In genomic region chr1:135892764-135893163, GRCm38 (mm10) we compare ENCODE assay signal across 22 mouse cellular contexts. TPM values are rescaled to one million over a fixed set of nuclear protein-coding genes. Genes with fewer than 3 reads are reported as not detected.
A peak's percentile ranks its signal among the peaks of the same experiment; 100 is the strongest.
DNase-seq lines count a peak whose midpoint lies in the region; ATAC-seq and TF ChIP-seq lines count a peak whose summit lies in the region.
"Had no signal": no experiment of that assay in that cellular context is flagged by ENCODE, and none has a peak within 500 bp of the region (broad histone marks: within the 10 kb centered on the region; RNA-seq: fewer than 3 reads in every experiment).

No protein-coding gene starts in this region.

- ATAC-seq in embryonic facial prominence, embryonic 13.5 days (ENCODE audit: insufficient number of reproducible peaks, insufficient read depth, low FRiP score, low TSS enrichment, low read depth): no peak
- ATAC-seq in embryonic facial prominence, embryonic 15.5 days (ENCODE audit: insufficient number of reproducible peaks, low FRiP score, low TSS enrichment, low read depth): no peak
- no peak for ATAC-seq in stomach, postnatal 0 days (ENCODE audit: low FRiP score, low TSS enrichment)
- ATAC-seq: forebrain, embryonic 14.5 days; forebrain, postnatal 0 days; hindbrain, embryonic 16.5 days; intestine, embryonic 15.5 days had no signal

- no peaks in the 10 kb centered on the region for H3K9me3 ChIP-seq in embryonic facial prominence, embryonic 13.5 days
- H3K9me3 ChIP-seq in embryonic facial prominence, embryonic 10.5 days: no peaks in the 10 kb centered on the region
- H3K9me3 ChIP-seq in CH12.LX (replicated peaks; ENCODE audit: low read length): no peaks in the 10 kb centered on the region
- no peaks in the 10 kb centered on the region for H3K9me3 ChIP-seq in embryonic facial prominence, embryonic 15.5 days (replicated peaks)
- H3K9me3 ChIP-seq in stomach, postnatal 0 days (ENCODE audit: control insufficient read depth, low read length): no peaks in the 10 kb centered on the region
- H3K9me3 ChIP-seq: hindbrain, embryonic 10.5 days; hindbrain, embryonic 13.5 days; intestine, embryonic 15.5 days had no signal

- H3K4me1 ChIP-seq in embryonic facial prominence, embryonic 13.5 days: peaks cover 6% of the 10 kb centered on the region; the same call in 1 of the 2 replicates
- peaks cover 14% of the 10 kb centered on the region; the same call in 1 of the 2 replicates for H3K4me1 ChIP-seq in embryonic facial prominence, embryonic 10.5 days
- peaks cover 0 to 2% of the 10 kb centered on the region in 2 experiments; a peak in 1 of 4 replicates for H3K4me1 ChIP-seq in CH12.LX (ENCODE audit: control insufficient read depth in 1 of 2, insufficient read depth in 2 of 2)
- H3K4me1 ChIP-seq in embryonic facial prominence, embryonic 15.5 days: 0 out of 2 replicates have a peak, but pooled peaks cover 14% of the 10 kb centered on the region
- 0 out of 2 replicates have a peak, but pooled peaks cover 2% of the 10 kb centered on the region for H3K4me1 ChIP-seq in stomach, postnatal 0 days (replicated peaks; ENCODE audit: control insufficient read depth, insufficient read depth)
- H3K4me1 ChIP-seq: intestine, embryonic 15.5 days had no signal

- H3K27ac ChIP-seq in embryonic facial prominence, embryonic 13.5 days: 0 out of 2 replicates have a peak overlapping the region, but pooled peaks have one; percentile 7
- H3K27ac ChIP-seq in embryonic facial prominence, embryonic 10.5 days (replicated peaks): no peak overlapping the region
- no peak overlapping the region for H3K27ac ChIP-seq in CH12.LX (ENCODE audit: insufficient read depth, low read depth)
- peak overlapping the region; percentile 68 for H3K27ac ChIP-seq in embryonic facial prominence, embryonic 15.5 days (replicated peaks)
- H3K27ac ChIP-seq in stomach, postnatal 0 days (replicated peaks): peak overlapping the region; percentile 30; the same call in 1 of the 2 replicates
- H3K27ac ChIP-seq: hindbrain, embryonic 10.5 days; hindbrain, embryonic 13.5 days; intestine, embryonic 15.5 days had no signal

- H3K4me2 ChIP-seq in embryonic facial prominence, embryonic 13.5 days: no peak overlapping the region
- no peak overlapping the region for H3K4me2 ChIP-seq in CH12.LX (ENCODE audit: insufficient read depth, low read depth, poor library complexity, severe bottlenecking)
- no peak overlapping the region for H3K4me2 ChIP-seq in embryonic facial prominence, embryonic 15.5 days (replicated peaks)
- no peak overlapping the region for H3K4me2 ChIP-seq in stomach, postnatal 0 days (replicated peaks; ENCODE audit: low read depth)
- H3K4me2 ChIP-seq: heart, embryonic 11.5 days; hindbrain, embryonic 13.5 days; intestine, embryonic 15.5 days had no signal

- H3K27me3 ChIP-seq in embryonic facial prominence, embryonic 13.5 days: no peaks in the 10 kb centered on the region
- peaks cover 6% of the 10 kb centered on the region; the same call in 1 of the 2 replicates for H3K27me3 ChIP-seq in embryonic facial prominence, embryonic 10.5 days (replicated peaks; ENCODE audit: low read depth, poor library complexity, severe bottlenecking)
- peaks cover 93% of the 10 kb centered on the region for H3K27me3 ChIP-seq in CH12.LX (replicated peaks)
- H3K27me3 ChIP-seq in embryonic facial prominence, embryonic 15.5 days: no peaks in the 10 kb centered on the region
- H3K27me3 ChIP-seq in stomach, postnatal 0 days (ENCODE audit: control insufficient read depth, insufficient read depth, low read length): no peaks in the 10 kb centered on the region
- H3K27me3 ChIP-seq: intestine, embryonic 15.5 days had no signal

- H3K79me2 ChIP-seq in CH12.LX (replicated peaks; ENCODE audit: control insufficient read depth, extremely low read depth, insufficient read depth, poor library complexity, severe bottlenecking): no peaks in the 10 kb centered on the region

- no peak for TF ChIP-seq EP300 in CH12.LX (IDR thresholded peaks at IDR 0.05; ENCODE audit: low read length)
- TF ChIP-seq EP300 in stomach, postnatal 0 days (optimal IDR thresholded peaks at IDR 0.05): no peak

- no peak overlapping the region for H3K9ac ChIP-seq in embryonic facial prominence, embryonic 13.5 days
- H3K9ac ChIP-seq in CH12.LX (ENCODE audit: insufficient read depth, low read depth): no peak overlapping the region
- no peak overlapping the region for H3K9ac ChIP-seq in embryonic facial prominence, embryonic 15.5 days
- no peak overlapping the region for H3K9ac ChIP-seq in stomach, postnatal 0 days (ENCODE audit: low read length)
- H3K9ac ChIP-seq: forebrain, postnatal 0 days; hindbrain, embryonic 13.5 days; intestine, embryonic 15.5 days had no signal

- dilution Hi-C loops in CH12.LX (cut with MboI; ENCODE audit: extremely low pct_ligation_motif_present, extremely low pct_unique_long_range_greater_than_20kb, low sequenced_read_pairs): no loop called here

- WGBS in embryonic facial prominence, embryonic 13.5 days: 74% methylated on average over 6 of the region's 6 CpGs
- WGBS in embryonic facial prominence, embryonic 10.5 days: 78% methylated on average over 6 of the region's 6 CpGs
- WGBS in embryonic facial prominence, embryonic 15.5 days: 69% methylated on average over 6 of the region's 6 CpGs
- 79% methylated on average over 6 of the region's 6 CpGs for WGBS in stomach, postnatal 0 days

- in situ Hi-C loops in CH12.LX (cut with MboI; ENCODE audit: low pct_ligation_motif_present, low pct_unique_long_range_greater_than_20kb, low sequenced_read_pairs): no loop called here

- no peak for TF ChIP-seq POLR2A in CH12.LX (IDR thresholded peaks at IDR 0.05; ENCODE audit: low read depth, low read length)

- DNase-seq in embryonic facial prominence, embryonic 10.5 days (ENCODE audit: low spot score): no peak
- DNase-seq in CH12.LX (ENCODE audit: extremely low read depth): no peak
- no peak for DNase-seq in stomach, postnatal 0 days (ENCODE audit: low spot score)
- no peak for DNase-seq in urinary bladder, postnatal 10 days (ENCODE audit: low spot score)
- DNase-seq in kidney, postnatal 25 days: no peak
- DNase-seq: adrenal gland, postnatal 10 days; adrenal gland, postnatal 36 days; forebrain, postnatal 0 days; gastrocnemius, postnatal 25 days; heart, postnatal 36 days had no signal

- no peak overlapping the region for H3K4me3 ChIP-seq in embryonic facial prominence, embryonic 13.5 days
- H3K4me3 ChIP-seq in embryonic facial prominence, embryonic 10.5 days: no peak overlapping the region
- H3K4me3 ChIP-seq in CH12.LX (replicated peaks in 1 of 3; ENCODE audit: low read depth in 2 of 3, low read length in 2 of 3, poor library complexity in 1 of 3): no peak overlapping the region
- H3K4me3 ChIP-seq in embryonic facial prominence, embryonic 15.5 days (replicated peaks): no peak overlapping the region
- H3K4me3 ChIP-seq in stomach, postnatal 0 days (ENCODE audit: low read depth, low read length): no peak overlapping the region
- H3K4me3 ChIP-seq: hindbrain, embryonic 10.5 days; hindbrain, embryonic 13.5 days; intestine, embryonic 15.5 days had no signal

- no peak for TF ChIP-seq RAD21 in CH12.LX (IDR thresholded peaks at IDR 0.05; ENCODE audit: low read depth, low read length)

- no peaks in the 10 kb centered on the region for H3K36me3 ChIP-seq in embryonic facial prominence, embryonic 13.5 days
- H3K36me3 ChIP-seq in embryonic facial prominence, embryonic 10.5 days (replicated peaks): no peaks in the 10 kb centered on the region
- H3K36me3 ChIP-seq in CH12.LX (replicated peaks in 1 of 2; ENCODE audit: control insufficient read depth in 1 of 2, insufficient read depth in 1 of 2, low read length in 1 of 2): no peaks in the 10 kb centered on the region
- no peaks in the 10 kb centered on the region for H3K36me3 ChIP-seq in embryonic facial prominence, embryonic 15.5 days
- no peaks in the 10 kb centered on the region for H3K36me3 ChIP-seq in stomach, postnatal 0 days (ENCODE audit: control insufficient read depth, insufficient read depth, low read length)
- H3K36me3 ChIP-seq: hindbrain, embryonic 10.5 days; hindbrain, embryonic 13.5 days; intestine, embryonic 15.5 days had no signal

- TF ChIP-seq CTCF in CH12.LX (conservative IDR thresholded peaks at IDR 0.05 in 1 of 2, IDR thresholded peaks at IDR 0.05 in 1 of 2; ENCODE audit: low read depth in 2 of 2, low read length in 2 of 2): no peak
- no peak for TF ChIP-seq CTCF in stomach, postnatal 0 days (IDR thresholded peaks at IDR 0.05; ENCODE audit: low read depth)

TF ChIP-seq in CH12.LX, 34 proteins besides CTCF, POLR2A, EP300 and RAD21:
- TF ChIP-seq GABPA (IDR thresholded peaks at IDR 0.05; ENCODE audit: insufficient replicate concordance, low read depth, low read length): no peak
- no peak for TF ChIP-seq BHLHE40 (IDR thresholded peaks at IDR 0.05; ENCODE audit: low read depth, low read length)
- no peak for TF ChIP-seq SMC3 (IDR thresholded peaks at IDR 0.05; ENCODE audit: low read depth, low read length)
- TF ChIP-seq ZMIZ1 (IDR thresholded peaks at IDR 0.05; ENCODE audit: low read depth, low read length): no peak
- TF ChIP-seq MAFK (IDR thresholded peaks at IDR 0.05; ENCODE audit: insufficient replicate concordance, low read length): peak; percentile 80

RNA-seq across cellular contexts. Expression of gene Pkp1, which starts 26.2 kb away (rescaled TPM):
- polyA plus RNA-seq in embryonic facial prominence, embryonic 13.5 days (2015; fragmentation: Nextera tagmentation; extraction: Ambion mirVana): 12.4 and 14.7 TPM in 2 replicates
- polyA plus RNA-seq in embryonic facial prominence, embryonic 10.5 days (2016; fragmentation: Nextera tagmentation; extraction: Ambion mirVana): 0.25 TPM in 1 of 2 replicates, not detected in the other
- total RNA-seq in CH12.LX (2012; rRNA removed) (not detected in 2 replicates), CH12.LX (2014; rRNA removed) (not detected in 2 replicates)
- polyA plus RNA-seq in CH12.LX (2012; ENCODE audit: insufficient read length, low read depth): not detected in 2 replicates
- polyA plus RNA-seq in embryonic facial prominence, embryonic 15.5 days (2015; fragmentation: Nextera tagmentation; extraction: Ambion mirVana): 67.2 and 67.5 TPM in 2 replicates
- polyA plus RNA-seq in stomach, postnatal 0 days (2015; fragmentation: Nextera tagmentation; extraction: Ambion mirVana): 29.8 and 34.2 TPM in 2 replicates
- total RNA-seq: adrenal gland, adult 18-20 months; adrenal gland, postnatal 10 days; adrenal gland, postnatal 36 days; granulocyte monocyte progenitor cell, adult 5-6 weeks; heart, adult 8-10 months; heart, postnatal 36 days had no signal
- polyA plus RNA-seq: forebrain, embryonic 14.5 days; hindbrain, embryonic 13.5 days had no signal

RNA-seq across cellular contexts. Expression of gene Tnnt2, which starts 56.6 kb away (rescaled TPM):
- polyA plus RNA-seq in embryonic facial prominence, embryonic 13.5 days (2015; fragmentation: Nextera tagmentation; extraction: Ambion mirVana): 12.2 and 38.0 TPM in 2 replicates
- 1.1 and 4.4 TPM in 2 replicates for polyA plus RNA-seq in embryonic facial prominence, embryonic 10.5 days (2016; fragmentation: Nextera tagmentation; extraction: Ambion mirVana)
- total RNA-seq in CH12.LX (2012; rRNA removed) (5.5 and 8.6 TPM in 2 replicates), CH12.LX (2014; rRNA removed) (3.6 and 5.0 TPM in 2 replicates)
- polyA plus RNA-seq in CH12.LX (2012; ENCODE audit: insufficient read length, low read depth): 31.1 and 32.5 TPM in 2 replicates
- polyA plus RNA-seq in embryonic facial prominence, embryonic 15.5 days (2015; fragmentation: Nextera tagmentation; extraction: Ambion mirVana): 151 and 208 TPM in 2 replicates
- polyA plus RNA-seq in stomach, postnatal 0 days (2015; fragmentation: Nextera tagmentation; extraction: Ambion mirVana): 36.4 and 39.9 TPM in 2 replicates
- total RNA-seq: granulocyte monocyte progenitor cell, adult 5-6 weeks had no signal
- polyA plus RNA-seq: forebrain, embryonic 11.5 days had no signal

Comparison
In these comparisons a context has a peak if more than half of its experiments do, and no peak if none do; other contexts are left out.
1. H3K27ac ChIP-seq: peak in embryonic facial prominence, embryonic 13.5 days (single experiment), embryonic facial prominence, embryonic 15.5 days (single experiment) and stomach, postnatal 0 days (single experiment); none in embryonic facial prominence, embryonic 10.5 days (single experiment) and CH12.LX (single experiment).
2. RNA of gene Pkp1, which starts 26.2 kb away (polyA plus RNA-seq): 67.2 to 67.5 TPM in embryonic facial prominence, embryonic 15.5 days, 29.8 to 34.2 TPM in stomach, postnatal 0 days and 12.4 to 14.7 TPM in embryonic facial prominence, embryonic 13.5 days; 0.25 TPM in embryonic facial prominence, embryonic 10.5 days and not detected in CH12.LX; every median in the first group is over 10 times any median in the second.